Mouse (Mus musculus): ENCODE data around the gene Nxph4.

- TF ChIP-seq CTCF (IDR thresholded peaks at IDR 0.05) (no peak), EP300 (IDR thresholded peaks at IDR 0.05) (no peak)
Measured at GRCm38 (mm10) chr10:127492118-127492517, 42.2 kb downstream of the Nxph4 start.
